In genomic region chr10:98543998-98544349, GRCm38 (mm10) we compare ENCODE assay signal across 12 mouse cellular contexts.
DNase-seq lines count a peak whose midpoint lies in the region; ATAC-seq and TF ChIP-seq lines count a peak whose summit lies in the region.
"Had no signal": no experiment of that assay in that cellular context is flagged by ENCODE, and none has a peak within 500 bp of the region (broad histone marks: within the 10 kb centered on the region; RNA-seq: fewer than 3 reads in every experiment).

No protein-coding gene starts in this region.

- intact Hi-C loops in heart, adult 2 months (cut with DNase I) = no loop called here

- peaks cover 6% of the 10 kb centered on the region for H3K36me3 ChIP-seq in heart, adult 2 months (ENCODE audit: control insufficient read depth, insufficient read depth, low read length)
- H3K36me3 ChIP-seq in heart, embryonic 12.5 days = no peaks in the 10 kb centered on the region
- no peaks in the 10 kb centered on the region for H3K36me3 ChIP-seq in kidney, postnatal 0 days (ENCODE audit: insufficient read depth, low read length)
- H3K36me3 ChIP-seq in thymus, adult 2 months (ENCODE audit: control insufficient read depth, insufficient read depth, low read length) = no peaks in the 10 kb centered on the region
- H3K36me3 ChIP-seq: forebrain, embryonic 10.5 days; lung, embryonic 15.5 days had no signal

- H3K4me3 ChIP-seq in heart, adult 2 months = no peak overlapping the region
- no peak overlapping the region for H3K4me3 ChIP-seq in heart, embryonic 12.5 days
- H3K4me3 ChIP-seq in kidney, postnatal 0 days (replicated peaks; ENCODE audit: low read depth, low read length) = no peak overlapping the region
- H3K4me3 ChIP-seq in thymus, adult 2 months (ENCODE audit: control insufficient read depth, insufficient read depth, low read length) = no peak overlapping the region
- H3K4me3 ChIP-seq: forebrain, embryonic 10.5 days; lung, embryonic 15.5 days had no signal

- H3K9ac ChIP-seq in heart, adult 2 months (ENCODE audit: low read depth, low read length) = no peak overlapping the region
- H3K9ac ChIP-seq in heart, embryonic 12.5 days = no peak overlapping the region
- H3K9ac ChIP-seq in kidney, postnatal 0 days (ENCODE audit: low read depth, low read length) = no peak overlapping the region
- H3K9ac ChIP-seq: lung, embryonic 15.5 days had no signal

- no peak for TF ChIP-seq CTCF in heart, adult 2 months (IDR thresholded peaks at IDR 0.05)
- no peak for TF ChIP-seq CTCF in kidney, postnatal 0 days (IDR thresholded peaks at IDR 0.05; ENCODE audit: low read depth)
- TF ChIP-seq CTCF in thymus, adult 2 months (IDR thresholded peaks at IDR 0.05; ENCODE audit: borderline replicate concordance, control insufficient read depth, extremely low read depth, insufficient read depth, low read length, poor library complexity) = no peak

- no peak overlapping the region for H3K4me2 ChIP-seq in heart, embryonic 12.5 days
- H3K4me2 ChIP-seq in kidney, postnatal 0 days (ENCODE audit: low read length) = no peak overlapping the region
- H3K4me2 ChIP-seq: lung, embryonic 15.5 days had no signal

- TF ChIP-seq POLR2A in heart, adult 2 months (IDR thresholded peaks at IDR 0.05; ENCODE audit: insufficient read depth, low read depth, low read length) = no peak
- no peak for TF ChIP-seq POLR2A in thymus, adult 2 months (IDR thresholded peaks at IDR 0.05; ENCODE audit: control insufficient read depth, extremely low read depth, insufficient read depth, low read length, poor library complexity)

- no peaks in the 10 kb centered on the region for H3K9me3 ChIP-seq in heart, embryonic 12.5 days (replicated peaks)
- H3K9me3 ChIP-seq in kidney, postnatal 0 days (replicated peaks; ENCODE audit: low read length) = no peaks in the 10 kb centered on the region
- H3K9me3 ChIP-seq: forebrain, embryonic 10.5 days; lung, embryonic 15.5 days had no signal

- no peaks in the 10 kb centered on the region; the same call in none of the 2 replicates for H3K4me1 ChIP-seq in heart, adult 2 months (ENCODE audit: control insufficient read depth, insufficient read depth, low read length)
- H3K4me1 ChIP-seq in heart, embryonic 12.5 days (replicated peaks) = peaks cover 4% of the 10 kb centered on the region
- 0 out of 2 replicates have a peak, but pooled peaks cover 7% of the 10 kb centered on the region for H3K4me1 ChIP-seq in kidney, postnatal 0 days (replicated peaks; ENCODE audit: insufficient read depth, low read length)
- H3K4me1 ChIP-seq in thymus, adult 2 months (replicated peaks; ENCODE audit: control insufficient read depth, insufficient read depth, low read length) = no peaks in the 10 kb centered on the region

- 62% methylated on average over 5 of the region's 5 CpGs for WGBS in heart, adult 2 months
- 50% methylated on average over 5 of the region's 5 CpGs for WGBS in heart, embryonic 12.5 days
- WGBS in kidney, postnatal 0 days = 56% methylated on average over 5 of the region's 5 CpGs
- WGBS in thymus, adult 2 months = 93% methylated on average over 5 of the region's 5 CpGs

- H3K27me3 ChIP-seq in heart, adult 2 months (ENCODE audit: control insufficient read depth, insufficient read depth, low read length) = no peaks in the 10 kb centered on the region
- no peaks in the 10 kb centered on the region for H3K27me3 ChIP-seq in heart, embryonic 12.5 days (replicated peaks)
- H3K27me3 ChIP-seq in kidney, postnatal 0 days (ENCODE audit: insufficient read depth, low read length) = no peaks in the 10 kb centered on the region
- no peaks in the 10 kb centered on the region for H3K27me3 ChIP-seq in thymus, adult 2 months (ENCODE audit: control insufficient read depth, insufficient read depth, low read length)
- H3K27me3 ChIP-seq: lung, embryonic 15.5 days had no signal

- peak in 1 of 2 experiments; percentile 6 for DNase-seq in heart, adult 2 months
- DNase-seq in kidney, postnatal 0 days (ENCODE audit: low spot score) = no peak
- no peak for DNase-seq in kidney, postnatal 14 days
- peak; percentile 17 for DNase-seq in embryo, embryonic 11.5 days (ENCODE audit: low read depth, low spot score)
- DNase-seq in mesoderm, embryonic 11.5 days (ENCODE audit: low read depth, low spot score) = peak; percentile 36
- DNase-seq in left cerebral cortex, adult 11 months (ENCODE audit: low spot score) = no peak
- DNase-seq in thymus, adult 2 months = no peak
- DNase-seq: thymus, postnatal 25 days had no signal

- no peak for TF ChIP-seq EP300 in heart, adult 2 months (IDR thresholded peaks at IDR 0.05; ENCODE audit: insufficient read depth, low read depth, low read length)

- H3K27ac ChIP-seq in heart, adult 2 months = 0 out of 2 replicates have a peak overlapping the region, but pooled peaks have one; percentile 4
- H3K27ac ChIP-seq in heart, embryonic 12.5 days (ENCODE audit: poor library complexity, severe bottlenecking) = no peak overlapping the region
- H3K27ac ChIP-seq in kidney, postnatal 0 days = 0 out of 2 replicates have a peak overlapping the region, but pooled peaks have one; percentile 4
- no peak overlapping the region for H3K27ac ChIP-seq in thymus, adult 2 months (ENCODE audit: control insufficient read depth, insufficient read depth, low read length)
- H3K27ac ChIP-seq: forebrain, embryonic 10.5 days; lung, embryonic 15.5 days had no signal

- H3K79me2 ChIP-seq in heart, adult 2 months (replicated peaks; ENCODE audit: control insufficient read depth, insufficient read depth, low read length) = no peaks in the 10 kb centered on the region

- ATAC-seq in heart, embryonic 12.5 days (ENCODE audit: insufficient number of reproducible peaks, low FRiP score) = no peak
- ATAC-seq in kidney, postnatal 0 days (replicated peaks; ENCODE audit: low FRiP score, low read depth) = no peak
- ATAC-seq: intestine, postnatal 0 days had no signal

Comparison
In these comparisons a context has a peak if more than half of its experiments do, and no peak if none do; other contexts are left out.
1. H3K27ac ChIP-seq: peak in heart, adult 2 months (single experiment) and kidney, postnatal 0 days (single experiment); none in heart, embryonic 12.5 days (single experiment) and thymus, adult 2 months (single experiment).
2. DNase-seq: peak in embryo, embryonic 11.5 days (single experiment) and mesoderm, embryonic 11.5 days (single experiment); none in kidney, postnatal 0 days (single experiment), kidney, postnatal 14 days (single experiment), left cerebral cortex, adult 11 months (single experiment) and thymus, adult 2 months (single experiment).